Mouse (Mus musculus): ENCODE measurements around the gene 1700022I11Rik. TPM values are rescaled to one million over a fixed set of nuclear protein-coding genes. Genes with fewer than 3 reads are reported as not detected.
A peak's percentile ranks its signal among the peaks of the same experiment; 100 is the strongest.

Gene 1700022I11Rik
- total and polyA plus RNA-seq, 2 experiments from 2014 or later = 0.41 TPM; not detected in 1

DNA sequence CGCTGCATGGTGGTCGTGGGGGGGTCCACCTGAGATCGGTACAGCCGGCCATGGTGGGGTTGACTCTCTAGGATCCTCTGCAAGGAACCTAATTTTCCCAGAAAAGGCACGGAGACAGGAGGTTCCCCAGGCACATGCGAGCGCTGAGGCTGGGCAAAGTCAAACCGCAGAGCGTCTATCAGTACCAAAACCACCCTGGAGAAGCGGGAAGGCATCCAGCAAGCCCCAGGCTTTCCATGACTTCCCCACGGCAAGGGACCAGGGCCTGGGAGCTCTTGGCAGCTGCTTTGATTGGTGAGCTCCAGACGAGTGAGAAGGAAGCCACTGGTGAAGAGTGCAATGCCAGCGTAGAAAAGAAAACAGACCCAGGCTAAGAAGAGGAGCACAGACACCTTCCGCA lies 55.3 kb downstream of the 1700022I11Rik start:
- ATAC-seq (ENCODE audit: insufficient read depth, low read depth) = no peak
- WGBS = 69% methylated on average over 14 of the region's 14 CpGs
- Histone ChIP-seq H3K9ac (replicated peaks; ENCODE audit: low read depth, low read length) (peak overlapping the region; percentile 60), H3K9me3 (replicated peaks; ENCODE audit: control insufficient read depth, low read length) (no peaks in the 10 kb centered on the region), H3K27me3 (ENCODE audit: control insufficient read depth, insufficient read depth, low read length) (no peaks in the 10 kb centered on the region), H3K4me1 (ENCODE audit: control insufficient read depth, insufficient read depth) (no peaks in the 10 kb centered on the region), H3K36me3 (replicated peaks; ENCODE audit: control insufficient read depth, insufficient read depth, low read length) (peaks cover 64% of the 10 kb centered on the region), H3K4me3 (ENCODE audit: low read depth, low read length) (peak overlapping the region; percentile 65), H3K27ac (ENCODE audit: low read depth) (0 out of 2 replicates have a peak overlapping the region, but pooled peaks have one; percentile 88), H3K4me2 (ENCODE audit: low read depth, low read length) (peak overlapping the region; percentile 64)
- DNase-seq (ENCODE audit: low spot score) = no peak
- TF ChIP-seq EP300 (IDR thresholded peaks at IDR 0.05; ENCODE audit: low read depth) = no peak
- no peak for TF ChIP-seq CTCF (IDR thresholded peaks at IDR 0.05; ENCODE audit: low read depth)

DNA sequence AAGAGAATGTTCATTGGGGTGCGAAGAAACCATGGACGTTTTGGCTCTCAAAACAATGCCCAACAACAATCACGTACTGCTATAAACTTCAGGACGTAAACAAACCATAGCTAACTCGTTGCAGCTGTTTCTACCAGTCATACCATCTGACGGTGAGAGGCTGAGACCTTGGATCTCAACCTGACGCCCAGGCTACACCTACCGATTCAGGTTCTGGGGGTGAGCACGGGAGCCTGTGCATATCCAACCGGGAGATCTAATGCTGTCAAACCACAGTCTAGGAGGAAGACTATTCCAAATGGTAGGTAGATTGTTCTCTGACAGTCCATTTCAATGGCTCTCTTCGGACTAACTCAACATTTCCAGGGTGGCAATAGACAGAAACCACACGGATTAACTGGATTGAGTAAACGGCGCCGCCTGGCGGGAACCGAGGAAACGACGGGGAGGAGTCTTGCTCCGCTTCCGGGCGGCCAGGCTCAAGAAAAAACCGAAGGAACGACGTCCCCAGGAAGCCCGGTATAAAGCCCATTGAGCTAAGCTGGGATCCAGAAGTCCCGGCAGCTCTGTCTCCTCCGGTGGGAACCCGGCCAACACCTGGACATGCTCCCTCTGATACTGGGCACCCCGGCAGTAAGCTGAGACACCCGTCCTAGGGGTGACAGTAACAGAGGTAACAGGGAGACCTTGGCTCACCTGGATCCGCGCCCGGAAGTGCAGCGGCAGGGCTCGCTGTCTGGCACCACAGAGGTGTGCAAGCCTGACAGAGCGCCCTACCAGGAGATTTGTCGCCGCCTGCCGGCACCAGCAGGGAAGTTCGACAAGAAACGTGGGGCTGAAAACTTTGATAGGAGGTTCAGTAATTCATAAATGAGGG lies 55.9 kb downstream of the 1700022I11Rik start, which contains the start of gene Pigo:
Gene Pigo (minus strand): TSS at position 736 of the 877 bp plus-strand sequence.
- Histone ChIP-seq H3K9me3 (replicated peaks; ENCODE audit: control insufficient read depth, low read length) (no peaks in the 10 kb centered on the region), H3K4me3 (ENCODE audit: low read depth, low read length) (peak within 1 kb of the TSS; percentile 65), H3K27ac (ENCODE audit: low read depth) (peak within 1 kb of the TSS; percentile 88), H3K4me1 (ENCODE audit: control insufficient read depth, insufficient read depth) (no peaks in the 10 kb centered on the region; the same call in 1 of the 2 replicates), H3K36me3 (replicated peaks; ENCODE audit: control insufficient read depth, insufficient read depth, low read length) (peaks cover 59% of the 10 kb centered on the region), H3K4me2 (ENCODE audit: low read depth, low read length) (peak within 1 kb of the TSS; percentile 64), H3K9ac (replicated peaks; ENCODE audit: low read depth, low read length) (peak within 1 kb of the TSS; percentile 60), H3K27me3 (ENCODE audit: control insufficient read depth, insufficient read depth, low read length) (no peaks in the 10 kb centered on the region)
- DNase-seq (ENCODE audit: low spot score) (peak; percentile 96), ATAC-seq (ENCODE audit: insufficient read depth, low read depth) (peak; percentile 91)
- WGBS = 5% methylated on average over 42 of the region's 42 CpGs
- TF ChIP-seq EP300 (IDR thresholded peaks at IDR 0.05; ENCODE audit: low read depth) (peak; percentile 65; the same call in 1 of the 2 replicates), CTCF (IDR thresholded peaks at IDR 0.05; ENCODE audit: low read depth) (peak; percentile 88)

DNA sequence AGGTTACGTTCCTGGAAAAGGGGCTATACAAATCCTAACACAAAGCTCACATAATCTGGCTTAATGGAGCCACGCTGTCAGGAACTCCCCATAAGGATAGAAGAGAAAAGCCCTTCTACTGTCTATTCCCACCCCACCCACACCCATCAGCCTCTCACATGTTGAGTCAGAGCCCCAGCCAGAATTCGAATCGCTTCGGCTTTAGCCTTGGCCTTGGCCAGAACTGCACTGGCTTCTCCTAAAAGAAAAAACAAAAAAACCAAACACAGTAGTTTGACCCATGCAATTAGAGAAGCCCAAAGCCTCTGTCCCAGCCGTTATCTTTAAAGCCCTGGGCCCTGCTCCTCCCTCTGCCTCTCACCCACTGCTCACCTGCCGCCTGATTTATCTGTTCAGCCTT lies 59.7 kb downstream of the 1700022I11Rik start:
- ATAC-seq (ENCODE audit: insufficient read depth, low read depth) = no peak
- Histone ChIP-seq H3K4me1 (ENCODE audit: control insufficient read depth, insufficient read depth) (peaks cover 4% of the 10 kb centered on the region; the same call in 1 of the 2 replicates), H3K9ac (replicated peaks; ENCODE audit: low read depth, low read length) (no peak overlapping the region), H3K9me3 (replicated peaks; ENCODE audit: control insufficient read depth, low read length) (no peaks in the 10 kb centered on the region), H3K4me2 (ENCODE audit: low read depth, low read length) (no peak overlapping the region), H3K36me3 (replicated peaks; ENCODE audit: control insufficient read depth, insufficient read depth, low read length) (peaks cover 37% of the 10 kb centered on the region), H3K27me3 (ENCODE audit: control insufficient read depth, insufficient read depth, low read length) (no peaks in the 10 kb centered on the region), H3K27ac (ENCODE audit: low read depth) (no peak overlapping the region), H3K4me3 (ENCODE audit: low read depth, low read length) (no peak overlapping the region)
- DNase-seq (ENCODE audit: low spot score) = no peak
- TF ChIP-seq EP300 (IDR thresholded peaks at IDR 0.05; ENCODE audit: low read depth) (no peak), CTCF (IDR thresholded peaks at IDR 0.05; ENCODE audit: low read depth) (no peak)
- WGBS = 91% methylated on average over 7 of the region's 7 CpGs

DNA sequence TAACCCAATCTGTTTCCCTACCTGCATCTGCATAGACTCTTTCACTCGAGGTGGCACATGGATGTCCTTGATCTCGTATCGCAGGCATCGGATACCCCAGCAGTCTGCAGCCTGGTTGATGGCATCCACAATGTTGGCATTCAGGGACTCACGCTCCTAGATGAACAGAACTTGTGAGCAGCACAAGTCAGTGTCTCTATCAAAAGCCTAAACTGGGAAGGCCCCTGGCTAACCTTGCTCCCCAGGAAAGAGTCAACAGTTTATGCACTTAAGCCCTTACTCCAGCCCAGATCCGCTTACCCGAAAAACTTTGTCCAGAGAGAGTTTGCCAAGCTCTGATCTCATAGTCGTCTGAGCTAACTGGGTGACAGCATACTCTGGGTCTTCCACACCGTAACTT lies 60.3 kb downstream of the 1700022I11Rik start:
- H3K36me3 ChIP-seq (replicated peaks; ENCODE audit: control insufficient read depth, insufficient read depth, low read length) = peaks cover 43% of the 10 kb centered on the region
- DNase-seq (ENCODE audit: low spot score) (no peak), ATAC-seq (ENCODE audit: insufficient read depth, low read depth) (no peak)
- 91% methylated on average over 9 of the region's 9 CpGs for WGBS
- H3K9me3 ChIP-seq (replicated peaks; ENCODE audit: control insufficient read depth, low read length) = no peaks in the 10 kb centered on the region
- H3K4me2 ChIP-seq (ENCODE audit: low read depth, low read length) = no peak overlapping the region
- H3K4me1 ChIP-seq (ENCODE audit: control insufficient read depth, insufficient read depth) = peaks cover 4% of the 10 kb centered on the region; the same call in 1 of the 2 replicates
- no peaks in the 10 kb centered on the region for H3K27me3 ChIP-seq (ENCODE audit: control insufficient read depth, insufficient read depth, low read length)
- TF ChIP-seq CTCF (IDR thresholded peaks at IDR 0.05; ENCODE audit: low read depth) (no peak), EP300 (IDR thresholded peaks at IDR 0.05; ENCODE audit: low read depth) (no peak)
- H3K27ac ChIP-seq (ENCODE audit: low read depth) = no peak overlapping the region
- H3K4me3 ChIP-seq (ENCODE audit: low read depth, low read length) = no peak overlapping the region
- H3K9ac ChIP-seq (replicated peaks; ENCODE audit: low read depth, low read length) = no peak overlapping the region

DNA sequence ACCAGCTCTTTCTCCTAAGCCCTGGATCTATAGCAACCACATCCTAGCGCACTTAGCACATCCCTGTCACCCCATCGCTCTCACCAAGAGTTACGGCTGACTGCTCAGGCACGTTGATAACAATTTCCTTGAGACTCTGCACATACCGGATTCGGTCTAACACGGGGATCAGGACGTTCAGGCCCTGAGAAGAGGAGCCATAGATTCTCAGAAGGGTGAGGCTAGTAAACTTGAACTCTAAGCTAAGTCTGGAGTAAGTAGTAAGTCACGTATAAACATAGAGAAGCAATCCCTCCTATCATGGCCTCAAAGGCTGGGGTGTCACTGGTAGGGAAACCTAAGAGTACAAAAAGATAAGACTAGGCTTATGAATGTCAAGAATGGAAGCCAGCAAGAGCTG lies 60.9 kb downstream of the 1700022I11Rik start:
- no peak for DNase-seq (ENCODE audit: low spot score)
- Histone ChIP-seq H3K4me1 (ENCODE audit: control insufficient read depth, insufficient read depth) (peaks cover 4% of the 10 kb centered on the region; the same call in 1 of the 2 replicates), H3K9me3 (replicated peaks; ENCODE audit: control insufficient read depth, low read length) (no peaks in the 10 kb centered on the region), H3K27ac (ENCODE audit: low read depth) (peak overlapping the region; percentile 89), H3K36me3 (replicated peaks; ENCODE audit: control insufficient read depth, insufficient read depth, low read length) (peaks cover 47% of the 10 kb centered on the region), H3K4me3 (ENCODE audit: low read depth, low read length) (peak overlapping the region; percentile 89), H3K4me2 (ENCODE audit: low read depth, low read length) (peak overlapping the region; percentile 80), H3K9ac (replicated peaks; ENCODE audit: low read depth, low read length) (peak overlapping the region; percentile 94), H3K27me3 (ENCODE audit: control insufficient read depth, insufficient read depth, low read length) (no peaks in the 10 kb centered on the region)
- WGBS = 64% methylated on average over 9 of the region's 9 CpGs
- TF ChIP-seq EP300 (IDR thresholded peaks at IDR 0.05; ENCODE audit: low read depth) = no peak
- no peak for TF ChIP-seq CTCF (IDR thresholded peaks at IDR 0.05; ENCODE audit: low read depth)
- no peak for ATAC-seq (ENCODE audit: insufficient read depth, low read depth)

Data from heart, postnatal 0 days (tissue).